10 mouse cellular contexts compared by ENCODE assay signal in the genomic region with DNA sequence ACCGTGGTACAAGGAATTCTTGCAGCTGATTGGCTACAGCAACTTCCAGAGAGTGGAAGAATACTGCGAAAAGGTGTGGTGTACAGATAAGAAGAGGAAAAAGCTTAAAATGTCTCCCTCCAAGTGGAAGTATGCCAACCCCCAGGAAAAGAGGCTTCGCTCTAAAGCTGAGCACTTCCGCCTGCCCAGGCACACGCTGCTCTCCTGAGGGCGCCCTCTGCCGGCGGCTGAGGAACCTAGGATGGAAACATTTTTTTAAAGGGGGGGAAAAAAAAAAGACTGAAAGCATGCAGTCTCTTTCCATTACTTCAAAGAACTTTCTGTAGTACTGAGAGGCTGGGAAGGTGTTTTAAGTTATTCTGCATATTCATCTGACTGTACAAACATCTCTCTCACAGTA.
DNase-seq lines count a peak whose midpoint lies in the region; ATAC-seq lines count a peak whose summit lies in the region.
"Had no signal": no experiment of that assay in that cellular context is flagged by ENCODE, and none has a peak within 500 bp of the region (broad histone marks: within the 10 kb centered on the region; RNA-seq: fewer than 3 reads in every experiment).

No protein-coding gene starts in this region.

- peak; percentile 53; the same call in 1 of the 2 replicates for ATAC-seq in hindbrain, embryonic 11.5 days (ENCODE audit: low FRiP score)
- no peak for ATAC-seq in hindbrain, embryonic 13.5 days (ENCODE audit: low FRiP score)
- ATAC-seq in erythroid progenitor cell, adult 5-6 weeks (replicated peaks; ENCODE audit: low FRiP score, poor library complexity, severe bottlenecking) = no peak

- H3K9me3 ChIP-seq in hindbrain, embryonic 11.5 days (ENCODE audit: control insufficient read depth, low read length) = no peaks in the 10 kb centered on the region
- H3K9me3 ChIP-seq in hindbrain, embryonic 13.5 days = no peaks in the 10 kb centered on the region
- H3K9me3 ChIP-seq: lung, embryonic 15.5 days had no signal

- 52% methylated on average over 8 of the region's 8 CpGs for WGBS in hindbrain, embryonic 11.5 days
- 39% methylated on average over 8 of the region's 8 CpGs for WGBS in hindbrain, embryonic 13.5 days

- no peaks in the 10 kb centered on the region for H3K36me3 ChIP-seq in hindbrain, embryonic 11.5 days (ENCODE audit: control insufficient read depth, insufficient read depth, low read length)
- no peaks in the 10 kb centered on the region for H3K36me3 ChIP-seq in hindbrain, embryonic 13.5 days
- H3K36me3 ChIP-seq: lung, embryonic 15.5 days had no signal

- H3K27ac ChIP-seq in hindbrain, embryonic 11.5 days (ENCODE audit: low read depth, low read length) = no peak overlapping the region
- no peak overlapping the region for H3K27ac ChIP-seq in hindbrain, embryonic 13.5 days
- H3K27ac ChIP-seq: lung, embryonic 15.5 days had no signal

- H3K4me1 ChIP-seq in hindbrain, embryonic 11.5 days (replicated peaks; ENCODE audit: control insufficient read depth, insufficient read depth, low read length) = no peaks in the 10 kb centered on the region
- no peaks in the 10 kb centered on the region for H3K4me1 ChIP-seq in hindbrain, embryonic 13.5 days (replicated peaks)
- H3K4me1 ChIP-seq: lung, embryonic 15.5 days had no signal

- no peak overlapping the region for H3K4me2 ChIP-seq in hindbrain, embryonic 11.5 days (replicated peaks; ENCODE audit: low read depth, low read length)
- no peak overlapping the region for H3K4me2 ChIP-seq in hindbrain, embryonic 13.5 days
- H3K4me2 ChIP-seq: lung, embryonic 15.5 days had no signal

- DNase-seq in hindbrain, embryonic 11.5 days (ENCODE audit: low spot score) = peak; percentile 58
- DNase-seq in urinary bladder, postnatal 25 days (ENCODE audit: low spot score) = peak; percentile 11
- DNase-seq in urinary bladder, adult 2 months (ENCODE audit: low spot score) = no peak
- DNase-seq in embryo, embryonic 11.5 days (ENCODE audit: low read depth, low spot score) = peak; percentile 17
- peak; percentile 20 for DNase-seq in lung, postnatal 14 days
- no peak for DNase-seq in cerebellum, adult 9-10 months

- no peak overlapping the region for H3K9ac ChIP-seq in hindbrain, embryonic 11.5 days (ENCODE audit: low read depth, low read length)
- no peak overlapping the region for H3K9ac ChIP-seq in hindbrain, embryonic 13.5 days
- H3K9ac ChIP-seq: lung, embryonic 15.5 days had no signal

- H3K4me3 ChIP-seq in hindbrain, embryonic 11.5 days (ENCODE audit: low read depth, low read length) = no peak overlapping the region
- H3K4me3 ChIP-seq in hindbrain, embryonic 13.5 days = no peak overlapping the region
- H3K4me3 ChIP-seq: erythroblast, embryonic 14.5 days; lung, embryonic 15.5 days had no signal

- H3K27me3 ChIP-seq in hindbrain, embryonic 11.5 days (ENCODE audit: control insufficient read depth, insufficient read depth, low read length) = no peaks in the 10 kb centered on the region
- H3K27me3 ChIP-seq in hindbrain, embryonic 13.5 days = no peaks in the 10 kb centered on the region
- H3K27me3 ChIP-seq: lung, embryonic 15.5 days had no signal

Comparison
In these comparisons a context has a peak if more than half of its experiments do, and no peak if none do; other contexts are left out.
1. DNase-seq: peak in hindbrain, embryonic 11.5 days (single experiment), urinary bladder, postnatal 25 days (single experiment), embryo, embryonic 11.5 days (single experiment) and lung, postnatal 14 days (single experiment); none in urinary bladder, adult 2 months (single experiment) and cerebellum, adult 9-10 months (single experiment).